Comparison of ENCODE assay signal across 8 mouse cellular contexts in genomic region chr8:80880196-80881106, GRCm38 (mm10). TPM values are rescaled to one million over a fixed set of nuclear protein-coding genes. Genes with fewer than 3 reads are reported as not detected.
DNase-seq lines count a peak whose midpoint lies in the region; ATAC-seq and TF ChIP-seq lines count a peak whose summit lies in the region.

TSS of gene Gab1 (minus strand) at chr8:80880519.

- under 1% methylated on average over 67 of the region's 70 CpGs for WGBS in forebrain, embryonic 13.5 days
- 3% methylated on average over 66 of the region's 70 CpGs for WGBS in heart, embryonic 15.5 days
- 1% methylated on average over 70 of the region's 70 CpGs for WGBS in liver, embryonic 13.5 days (ENCODE audit: insufficient replicate concordance)
- under 1% methylated on average over 57 of the region's 70 CpGs for WGBS in neural tube, embryonic 11.5 days

- 0 out of 2 replicates have a peak, but pooled peaks cover 5% of the 10 kb centered on the region for H3K27me3 ChIP-seq in ES-Bruce4 (ENCODE audit: control insufficient read depth, insufficient read depth, low read length, poor library complexity, severe bottlenecking)
- H3K27me3 ChIP-seq in forebrain, embryonic 13.5 days = no peaks in the 10 kb centered on the region
- H3K27me3 ChIP-seq in heart, embryonic 15.5 days = no peaks in the 10 kb centered on the region
- H3K27me3 ChIP-seq in liver, embryonic 13.5 days = peaks cover 46% of the 10 kb centered on the region
- H3K27me3 ChIP-seq in neural tube, embryonic 11.5 days (ENCODE audit: control insufficient read depth, insufficient read depth, low read length) = no peaks in the 10 kb centered on the region

- H3K27ac ChIP-seq in ES-Bruce4 (ENCODE audit: insufficient read depth, low read length) = peak within 1 kb of the TSS; percentile 15
- peak within 1 kb of the TSS; percentile 94 for H3K27ac ChIP-seq in forebrain, embryonic 13.5 days
- peak within 1 kb of the TSS; percentile 100 for H3K27ac ChIP-seq in heart, embryonic 15.5 days
- H3K27ac ChIP-seq in liver, embryonic 13.5 days = peak within 1 kb of the TSS; percentile 81
- peak within 1 kb of the TSS; percentile 95 for H3K27ac ChIP-seq in neural tube, embryonic 11.5 days (ENCODE audit: low read depth, low read length)

- TF ChIP-seq POLR2A in ES-Bruce4 (IDR thresholded peaks at IDR 0.05; ENCODE audit: insufficient read depth, low read length) = no peak

- H3K9ac ChIP-seq in ES-Bruce4 (ENCODE audit: low read depth, poor library complexity, severe bottlenecking) = peak within 1 kb of the TSS; percentile 81
- H3K9ac ChIP-seq in forebrain, embryonic 13.5 days = peak within 1 kb of the TSS; percentile 86
- H3K9ac ChIP-seq in heart, embryonic 15.5 days = peak within 1 kb of the TSS; percentile 91
- H3K9ac ChIP-seq in liver, embryonic 13.5 days = peak within 1 kb of the TSS; percentile 73
- H3K9ac ChIP-seq in neural tube, embryonic 11.5 days (ENCODE audit: low read length) = peak within 1 kb of the TSS; percentile 84

- H3K9me3 ChIP-seq in ES-Bruce4 (replicated peaks; ENCODE audit: control insufficient read depth, insufficient read depth, low read length, poor library complexity, severe bottlenecking) = no peaks in the 10 kb centered on the region
- no peaks in the 10 kb centered on the region for H3K9me3 ChIP-seq in forebrain, embryonic 13.5 days (replicated peaks)
- no peaks in the 10 kb centered on the region for H3K9me3 ChIP-seq in heart, embryonic 15.5 days (replicated peaks)
- 0 out of 2 replicates have a peak, but pooled peaks cover 4% of the 10 kb centered on the region for H3K9me3 ChIP-seq in liver, embryonic 13.5 days (replicated peaks)
- H3K9me3 ChIP-seq in neural tube, embryonic 11.5 days (ENCODE audit: control insufficient read depth, low read length) = no peaks in the 10 kb centered on the region

- peak within 1 kb of the TSS; percentile 80 for H3K4me3 ChIP-seq in ES-Bruce4 (ENCODE audit: low read depth, low read length)
- peak within 1 kb of the TSS; percentile 86 for H3K4me3 ChIP-seq in forebrain, embryonic 13.5 days
- peak within 1 kb of the TSS; percentile 86 for H3K4me3 ChIP-seq in heart, embryonic 15.5 days
- H3K4me3 ChIP-seq in liver, embryonic 13.5 days (replicated peaks) = peak within 1 kb of the TSS; percentile 70
- peak within 1 kb of the TSS; percentile 87 for H3K4me3 ChIP-seq in neural tube, embryonic 11.5 days (ENCODE audit: low read depth, low read length)

- TF ChIP-seq CTCF in ES-Bruce4 (IDR thresholded peaks at IDR 0.05; ENCODE audit: low read depth, low read length) = peak; percentile 23

- H3K4me1 ChIP-seq in ES-Bruce4 (ENCODE audit: control insufficient read depth, insufficient read depth, low read length) = no peaks in the 10 kb centered on the region
- peaks cover 33% of the 10 kb centered on the region for H3K4me1 ChIP-seq in forebrain, embryonic 13.5 days
- H3K4me1 ChIP-seq in heart, embryonic 15.5 days (replicated peaks) = peaks cover 20% of the 10 kb centered on the region
- H3K4me1 ChIP-seq in liver, embryonic 13.5 days (replicated peaks) = peaks cover 33% of the 10 kb centered on the region
- H3K4me1 ChIP-seq in neural tube, embryonic 11.5 days (ENCODE audit: control insufficient read depth, insufficient read depth, low read length) = peaks cover 11% of the 10 kb centered on the region

- peak; percentile 91 to 96 for DNase-seq in kidney, postnatal 25 days
- DNase-seq in liver, embryonic 13.5 days = peak; percentile 59
- peak; percentile 93 for DNase-seq in neural tube, embryonic 11.5 days (ENCODE audit: low spot score)
- peak; percentile 94 for DNase-seq in testis, postnatal 10 days (ENCODE audit: low spot score)

- peak within 1 kb of the TSS; percentile 82 for H3K4me2 ChIP-seq in forebrain, embryonic 13.5 days
- peak within 1 kb of the TSS; percentile 90 for H3K4me2 ChIP-seq in heart, embryonic 15.5 days
- peak within 1 kb of the TSS; percentile 92 for H3K4me2 ChIP-seq in liver, embryonic 13.5 days
- peak within 1 kb of the TSS; percentile 73 for H3K4me2 ChIP-seq in neural tube, embryonic 11.5 days (ENCODE audit: low read depth)

- peak; percentile 80 for ATAC-seq in cerebellum, adult (ENCODE audit: insufficient number of reproducible peaks, low FRiP score, low TSS enrichment)
- peak; percentile 98 for ATAC-seq in forebrain, embryonic 13.5 days
- peak; percentile 94 for ATAC-seq in heart, embryonic 15.5 days (replicated peaks; ENCODE audit: insufficient number of reproducible peaks, insufficient read depth, low FRiP score, low read depth)
- ATAC-seq in liver, embryonic 13.5 days (ENCODE audit: low read depth) = peak; percentile 83
- ATAC-seq in neural tube, embryonic 11.5 days (ENCODE audit: insufficient read depth, low FRiP score, low TSS enrichment) = peak; percentile 95

- TF ChIP-seq EP300 in ES-Bruce4 (IDR thresholded peaks at IDR 0.05; ENCODE audit: insufficient read depth, low read depth, low read length) = no peak

- no peaks in the 10 kb centered on the region for H3K36me3 ChIP-seq in ES-Bruce4 (ENCODE audit: control insufficient read depth, insufficient read depth, low read length, poor library complexity, severe bottlenecking)
- H3K36me3 ChIP-seq in forebrain, embryonic 13.5 days (ENCODE audit: poor library complexity, severe bottlenecking) = no peaks in the 10 kb centered on the region
- H3K36me3 ChIP-seq in heart, embryonic 15.5 days = no peaks in the 10 kb centered on the region
- no peaks in the 10 kb centered on the region for H3K36me3 ChIP-seq in liver, embryonic 13.5 days
- no peaks in the 10 kb centered on the region for H3K36me3 ChIP-seq in neural tube, embryonic 11.5 days (ENCODE audit: control insufficient read depth, insufficient read depth, low read length)

RNA-seq across cellular contexts. Expression of gene Gab1, which starts in this region (rescaled TPM):
- polyA plus RNA-seq in ES-Bruce4 (2011; ENCODE audit: insufficient read depth, insufficient read length, low read depth, missing spikeins) = 144 and 158 TPM in 2 replicates
- 10.8 TPM in 2 replicates for polyA plus RNA-seq in forebrain, embryonic 13.5 days (2015; fragmentation: Nextera tagmentation; extraction: Ambion mirVana)
- polyA plus RNA-seq in heart, embryonic 15.5 days (2015; fragmentation: Nextera tagmentation; extraction: Ambion mirVana) = 28.4 and 30.6 TPM in 2 replicates
- 7.7 and 10.7 TPM in 2 replicates for polyA plus RNA-seq in liver, embryonic 13.5 days (2015; fragmentation: Nextera tagmentation; extraction: Ambion mirVana)
- 24.5 and 24.8 TPM in 2 replicates for polyA plus RNA-seq in neural tube, embryonic 11.5 days (2014; fragmentation: Nextera tagmentation; extraction: Ambion mirVana)

Comparison
In these comparisons a context has a peak if more than half of its experiments do, and no peak if none do; other contexts are left out.
1. Peak in every context shown above with its lines: DNase-seq, ATAC-seq, H3K4me3 ChIP-seq and H3K27ac ChIP-seq.
2. H3K27ac ChIP-seq: peak in every context shown above with its lines; median percentile 100 in heart, embryonic 15.5 days; 95 in neural tube, embryonic 11.5 days; 94 in forebrain, embryonic 13.5 days; 81 in liver, embryonic 13.5 days; 15 in ES-Bruce4.